Comparison of ENCODE assay signal across 20 mouse cellular contexts in the genomic region with DNA sequence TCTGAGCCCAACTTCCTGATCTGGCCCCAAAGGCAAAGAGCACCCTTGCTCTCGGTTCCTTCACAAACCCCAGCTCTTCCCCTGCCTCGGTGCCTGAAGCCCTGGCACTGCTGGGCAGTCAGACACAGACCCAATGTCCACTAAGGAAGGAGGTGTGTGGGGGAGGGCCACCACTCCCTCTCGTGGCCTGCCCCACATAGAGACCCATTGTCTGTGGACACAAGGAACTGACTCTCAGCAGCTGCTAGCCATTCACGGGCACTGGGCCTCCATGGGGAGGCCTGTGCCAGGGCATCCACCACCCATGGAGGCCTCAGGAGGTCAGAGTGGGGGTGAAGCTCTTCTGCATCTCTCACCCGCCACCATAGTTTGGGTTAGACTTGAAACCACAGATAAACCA. TPM values are rescaled to one million over a fixed set of nuclear protein-coding genes. Genes with fewer than 3 reads are reported as not detected.
DNase-seq lines count a peak whose midpoint lies in the region; ATAC-seq and TF ChIP-seq lines count a peak whose summit lies in the region.
"Had no signal": no experiment of that assay in that cellular context is flagged by ENCODE, and none has a peak within 500 bp of the region (broad histone marks: within the 10 kb centered on the region; RNA-seq: fewer than 3 reads in every experiment).

No protein-coding gene starts in this region.

- peak; percentile 82 for ATAC-seq in frontal cortex, adult (ENCODE audit: low TSS enrichment)
- ATAC-seq: inflammation-experienced regulatory T-cells, adult 6 months; midbrain, embryonic 13.5 days had no signal

- TF ChIP-seq CTCF in layer of hippocampus, adult 2 months (conservative IDR thresholded peaks at IDR 0.05) = no peak

- H3K27ac ChIP-seq in layer of hippocampus, adult 2 months = peak overlapping the region; percentile 72
- H3K27ac ChIP-seq: hindbrain, embryonic 13.5 days; limb, embryonic 15.5 days; liver, embryonic 15.5 days; midbrain, embryonic 13.5 days; neural tube, embryonic 12.5 days had no signal

- DNase-seq in frontal cortex, postnatal 14 days (ENCODE audit: low spot score in 2 of 2) = no peak
- peak in 1 of 2 experiments; percentile 35 for DNase-seq in layer of hippocampus, adult 2 months (ENCODE audit: low spot score in 2 of 2)
- DNase-seq in layer of hippocampus, adult 9-10 months (ENCODE audit: low spot score) = no peak
- DNase-seq in retina, postnatal 1 day = peak; percentile 78
- no peak for DNase-seq in retina, embryonic 14.5 days (ENCODE audit: low spot score)
- peak; percentile 52 for DNase-seq in telencephalon, adult 2 months (ENCODE audit: low read depth, low spot score)
- DNase-seq: adrenal gland, postnatal 36 days; cerebellum, adult 8-10 months; embryo, embryonic 11 days; gastrocnemius, postnatal 14 days; kidney, adult 8-10 months; kidney, postnatal 25 days; thymus, postnatal 14 days had no signal

- H3K4me3 ChIP-seq in layer of hippocampus, adult 2 months = no peak overlapping the region
- H3K4me3 ChIP-seq: hindbrain, embryonic 13.5 days; limb, embryonic 15.5 days; liver, embryonic 15.5 days; midbrain, embryonic 13.5 days; neural tube, embryonic 12.5 days had no signal

RNA-seq across cellular contexts. Expression of gene Prima1, which starts 30.9 kb away (rescaled TPM):
- total RNA-seq in layer of hippocampus, adult 2 months (2021) = 1 to 10 TPM; 3.6 to 3.7 TPM

Comparison
In these comparisons a context has a peak if more than half of its experiments do, and no peak if none do; other contexts are left out.
1. DNase-seq: peak in retina, postnatal 1 day (single experiment) and telencephalon, adult 2 months (single experiment); none in frontal cortex, postnatal 14 days (0 of 2), layer of hippocampus, adult 9-10 months (single experiment) and retina, embryonic 14.5 days (single experiment).